Comparison of ENCODE assay signal across 8 mouse cellular contexts in genomic region chr16:44138377-44138978, GRCm38 (mm10). TPM values are rescaled to one million over a fixed set of nuclear protein-coding genes. Genes with fewer than 3 reads are reported as not detected.
DNase-seq lines count a peak whose midpoint lies in the region; ATAC-seq and TF ChIP-seq lines count a peak whose summit lies in the region.

No protein-coding gene starts in this region.

- H3K27ac ChIP-seq in layer of hippocampus, adult 2 months: peak overlapping the region; percentile 100
- H3K27ac ChIP-seq in forebrain, embryonic 12.5 days: peak overlapping the region; percentile 99
- peak overlapping the region; percentile 99 for H3K27ac ChIP-seq in intestine, postnatal 0 days (ENCODE audit: low read depth, low read length)
- H3K27ac ChIP-seq in midbrain, embryonic 12.5 days (replicated peaks): peak overlapping the region; percentile 98

- peaks cover 15% of the 10 kb centered on the region for H3K4me1 ChIP-seq in forebrain, embryonic 12.5 days
- H3K4me1 ChIP-seq in intestine, postnatal 0 days (replicated peaks; ENCODE audit: control insufficient read depth, insufficient read depth, low read length): 0 out of 2 replicates have a peak, but pooled peaks cover 7% of the 10 kb centered on the region
- H3K4me1 ChIP-seq in midbrain, embryonic 12.5 days: peaks cover 16% of the 10 kb centered on the region

- POLR2A ChIA-PET in Patski (lab: Charles Lee): interaction anchor here (1.2 kb wide), 1 partner anchor 34 kb away, joined by 3 read pairs; no protein-coding TSS in a partner anchor

- peak in 1 of 2 experiments; percentile 30 for DNase-seq in layer of hippocampus, adult 2 months (ENCODE audit: low spot score in 2 of 2)
- no peak for DNase-seq in layer of hippocampus, adult 8-10 months (ENCODE audit: low spot score in 2 of 2)
- DNase-seq in Patski (ENCODE audit: low read depth, low spot score): no peak
- DNase-seq in frontal cortex, postnatal 36 days (ENCODE audit: low spot score in 2 of 2): no peak
- DNase-seq in cerebellum, adult 11-12 months: no peak

- in situ Hi-C loops in Patski (cut with MboI; ENCODE audit: low pct_unique_long_range_greater_than_20kb): loop anchor here (25.0 kb wide), 1 partner anchor 1024 kb away; the partner anchor contains the start of genes Atg3 and Slc35a5

- H3K4me3 ChIP-seq in layer of hippocampus, adult 2 months: peak overlapping the region; percentile 87
- H3K4me3 ChIP-seq in forebrain, embryonic 12.5 days (replicated peaks): peak overlapping the region; percentile 94
- peak overlapping the region; percentile 97 for H3K4me3 ChIP-seq in intestine, postnatal 0 days (ENCODE audit: low read depth, low read length)
- peak overlapping the region; percentile 96 for H3K4me3 ChIP-seq in midbrain, embryonic 12.5 days

- H3K9me3 ChIP-seq in forebrain, embryonic 12.5 days: no peaks in the 10 kb centered on the region
- no peaks in the 10 kb centered on the region for H3K9me3 ChIP-seq in intestine, postnatal 0 days (ENCODE audit: control insufficient read depth)
- H3K9me3 ChIP-seq in midbrain, embryonic 12.5 days: no peaks in the 10 kb centered on the region

- peak overlapping the region; percentile 76 for H3K9ac ChIP-seq in forebrain, embryonic 12.5 days
- H3K9ac ChIP-seq in intestine, postnatal 0 days (ENCODE audit: low read depth, low read length): peak overlapping the region; percentile 95
- H3K9ac ChIP-seq in midbrain, embryonic 12.5 days (replicated peaks): peak overlapping the region; percentile 91

- CTCF ChIA-PET in Patski (lab: Charles Lee): no interaction called here

- peak overlapping the region; percentile 88 for H3K4me2 ChIP-seq in forebrain, embryonic 12.5 days
- peak overlapping the region; percentile 90 for H3K4me2 ChIP-seq in intestine, postnatal 0 days (replicated peaks; ENCODE audit: low read depth)
- H3K4me2 ChIP-seq in midbrain, embryonic 12.5 days (replicated peaks): peak overlapping the region; percentile 90

- H3K36me3 ChIP-seq in forebrain, embryonic 12.5 days (replicated peaks): no peaks in the 10 kb centered on the region
- no peaks in the 10 kb centered on the region for H3K36me3 ChIP-seq in intestine, postnatal 0 days (ENCODE audit: control insufficient read depth, insufficient read depth)
- H3K36me3 ChIP-seq in midbrain, embryonic 12.5 days: no peaks in the 10 kb centered on the region

- no peak for TF ChIP-seq CTCF in layer of hippocampus, adult 2 months (conservative IDR thresholded peaks at IDR 0.05)
- no peak for TF ChIP-seq CTCF in Patski (IDR thresholded peaks at IDR 0.05)
- no peak for TF ChIP-seq CTCF in intestine, postnatal 0 days (IDR thresholded peaks at IDR 0.05; ENCODE audit: low read depth)

- peak; percentile 3 for ATAC-seq in Patski
- no peak for ATAC-seq in forebrain, embryonic 12.5 days (ENCODE audit: low FRiP score)
- no peak for ATAC-seq in intestine, postnatal 0 days
- 0 out of 2 replicates have a peak, but pooled peaks have one; percentile 0 for ATAC-seq in midbrain, embryonic 12.5 days (ENCODE audit: low FRiP score, low read depth)

- WGBS in forebrain, embryonic 12.5 days: 2% methylated on average over 24 of the region's 24 CpGs
- WGBS in intestine, postnatal 0 days: 1% methylated on average over 24 of the region's 24 CpGs
- WGBS in midbrain, embryonic 12.5 days: 2% methylated on average over 24 of the region's 24 CpGs

- no peaks in the 10 kb centered on the region for H3K27me3 ChIP-seq in Patski
- H3K27me3 ChIP-seq in forebrain, embryonic 12.5 days: no peaks in the 10 kb centered on the region
- no peaks in the 10 kb centered on the region for H3K27me3 ChIP-seq in intestine, postnatal 0 days (replicated peaks; ENCODE audit: control insufficient read depth, insufficient read depth, low read length)
- no peaks in the 10 kb centered on the region for H3K27me3 ChIP-seq in midbrain, embryonic 12.5 days

RNA-seq across cellular contexts. Expression of gene Atp6v1a, which starts 1.0 kb away (rescaled TPM):
- 100 to 1,000 TPM; 535 to 581 TPM for total RNA-seq in layer of hippocampus, adult 2 months (2021)
- total RNA-seq in layer of hippocampus, adult 8-10 months (2022): 100 to 1,000 TPM; 529 to 603 (median 565) TPM
- 125 TPM for polyA plus RNA-seq in Patski (2021)
- polyA plus RNA-seq in forebrain, embryonic 12.5 days (2016; fragmentation: Nextera tagmentation; extraction: Ambion mirVana): 55.2 and 60.1 TPM in 2 replicates
- polyA plus RNA-seq in intestine, postnatal 0 days (2015; fragmentation: Nextera tagmentation; extraction: Ambion mirVana): 60.7 and 62.6 TPM in 2 replicates
- 54.6 and 59.8 TPM in 2 replicates for polyA plus RNA-seq in midbrain, embryonic 12.5 days (2016; fragmentation: Nextera tagmentation; extraction: Ambion mirVana)

RNA-seq across cellular contexts. Expression of gene Naa50, which starts 1.2 kb away (rescaled TPM):
- total RNA-seq in layer of hippocampus, adult 2 months (2021): 10 to 100 TPM; 59.2 to 61.1 TPM
- 10 to 100 TPM; 59.0 to 71.1 (median 64.7) TPM for total RNA-seq in layer of hippocampus, adult 8-10 months (2022)
- polyA plus RNA-seq in Patski (2021): 73.3 TPM
- 116 and 117 TPM in 2 replicates for polyA plus RNA-seq in forebrain, embryonic 12.5 days (2016; fragmentation: Nextera tagmentation; extraction: Ambion mirVana)
- 38.6 and 40.1 TPM in 2 replicates for polyA plus RNA-seq in intestine, postnatal 0 days (2015; fragmentation: Nextera tagmentation; extraction: Ambion mirVana)
- polyA plus RNA-seq in midbrain, embryonic 12.5 days (2016; fragmentation: Nextera tagmentation; extraction: Ambion mirVana): 101 and 106 TPM in 2 replicates

RNA-seq across cellular contexts. Expression of gene Usf3, which starts 34.6 kb away (rescaled TPM):
- total RNA-seq in layer of hippocampus, adult 2 months (2021): 10 to 100 TPM; 41.4 to 43.0 TPM
- 10 to 100 TPM; 35.0 to 41.0 (median 37.8) TPM for total RNA-seq in layer of hippocampus, adult 8-10 months (2022)
- polyA plus RNA-seq in Patski (2021): 10.2 TPM
- 4.7 and 4.8 TPM in 2 replicates for polyA plus RNA-seq in forebrain, embryonic 12.5 days (2016; fragmentation: Nextera tagmentation; extraction: Ambion mirVana)
- polyA plus RNA-seq in intestine, postnatal 0 days (2015; fragmentation: Nextera tagmentation; extraction: Ambion mirVana): 2.1 and 2.3 TPM in 2 replicates
- 4.1 TPM in 2 replicates for polyA plus RNA-seq in midbrain, embryonic 12.5 days (2016; fragmentation: Nextera tagmentation; extraction: Ambion mirVana)

Comparison
In these comparisons a context has a peak if more than half of its experiments do, and no peak if none do; other contexts are left out.
1. ATAC-seq: peak in Patski (single experiment) and midbrain, embryonic 12.5 days (single experiment); none in forebrain, embryonic 12.5 days (single experiment) and intestine, postnatal 0 days (single experiment).
2. Peak in every context shown above with its lines, with median percentiles within 50 percentile points of each other: H3K27ac ChIP-seq, H3K4me3 ChIP-seq, H3K4me2 ChIP-seq and H3K9ac ChIP-seq.